Mouse (Mus musculus) cerebellum, adult 2 months (tissue): ENCODE measurements around the gene Aff2.

Experiments used
- CTCF ChIP-seq: fragments of 200-500 bp; IDR thresholded peaks from 2 replicates; pipeline ENCODE4 v1.5.1; 2011; ENCODE audit warnings: low read depth, mild to moderate bottlenecking, control low read depth, low read length, moderate library complexity, borderline replicate concordance; ENCODE audit not compliant: insufficient read depth
- POLR2A ChIP-seq: fragments of 200-500 bp; IDR thresholded peaks from 2 replicates; pipeline ENCODE4 v1.6.1; 2011; ENCODE audit warnings: low read length, control low read depth, borderline replicate concordance; ENCODE audit not compliant: insufficient read depth

DNA sequence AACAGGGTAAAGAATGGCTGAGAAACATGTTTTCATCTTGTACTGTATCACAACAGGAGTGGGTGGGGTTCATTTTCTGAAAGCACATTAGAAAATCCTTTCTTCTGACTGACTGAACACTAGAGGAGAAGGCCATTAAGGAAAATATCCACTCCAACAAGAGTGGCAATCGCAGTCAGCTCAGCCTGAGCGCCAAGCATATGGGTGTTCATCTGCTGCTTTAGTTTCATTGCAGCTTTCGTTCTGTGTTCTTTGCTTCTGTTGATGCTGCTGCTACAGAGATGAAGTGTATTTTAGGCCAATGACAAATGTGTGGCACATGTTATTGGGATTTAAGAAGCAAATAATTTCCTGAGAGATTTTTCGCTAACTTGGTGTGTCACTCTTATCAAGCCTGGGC, 451.7 kb downstream of the Aff2 start:
- TF ChIP-seq POLR2A (no peak), CTCF (no peak)
